Mouse (Mus musculus) embryonic fibroblast, embryonic 13.5 days (primary cell): ENCODE data around the gene Fndc5.

ENCODE experiments used
- CTCF ChIP-seq: IDR thresholded peaks from 2 replicates; pipeline ENCODE4 v1.5.1; 2011; ENCODE audit warnings: mild to moderate bottlenecking, control low read depth, low read length, moderate library complexity, borderline replicate concordance; ENCODE audit not compliant: insufficient read depth
- POLR2A ChIP-seq: IDR thresholded peaks from 2 replicates; pipeline ENCODE4 v1.6.1; 2011; ENCODE audit warnings: low read depth, mild to moderate bottlenecking, control low read depth, low read length, moderate library complexity

DNA sequence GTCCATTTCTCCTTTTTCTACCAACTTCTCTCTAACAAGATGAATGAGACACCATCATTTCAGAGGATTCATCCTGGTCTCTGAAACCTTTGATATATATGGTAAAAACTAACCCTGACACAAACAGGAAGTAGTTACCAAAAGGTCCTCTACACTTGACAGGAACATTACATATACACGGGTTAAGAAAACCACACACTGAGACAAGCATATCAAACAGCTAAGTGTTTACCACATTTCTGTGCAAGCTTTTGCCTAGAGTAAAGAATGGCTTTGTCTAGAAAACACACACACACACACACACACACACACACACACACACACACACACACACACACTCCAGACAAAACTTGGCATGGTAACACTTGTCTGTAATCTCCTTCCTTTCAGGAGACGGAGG lies 9.6 kb downstream of the Fndc5 start:
- TF ChIP-seq CTCF (no peak), POLR2A (no peak)
